Mouse (Mus musculus) stomach, postnatal 0 days (tissue): ENCODE measurements around the gene Clic4. TPM values are rescaled to one million over a fixed set of nuclear protein-coding genes. Genes with fewer than 3 reads are reported as not detected.
A peak's percentile ranks its signal among the peaks of the same experiment; 100 is the strongest.

Source experiments
- ATAC-seq: fragments of 200-750 bp; cut with Nextera tagmentation; 2 replicates; pipeline ENCODE4 v1.8.0; 2017; ENCODE audit not compliant: low FRiP score, low TSS enrichment
- DNase-seq: peaks from one replicate; pipeline ENCODE4 v3.0.0-alpha.2; 2016; ENCODE audit warnings: low spot score
- H3K27ac ChIP-seq: fragments of 300-500 bp; sonication (generic); replicated peaks from 2 replicates; pipeline ENCODE4 v1.5.1; 2014; ENCODE audit warnings: mild to moderate bottlenecking, control low read depth
- H3K27me3 ChIP-seq: fragments of 300-500 bp; sonication (generic); 2 replicates; pipeline ENCODE4 v1.6.1; 2014; ENCODE audit warnings: low read length; ENCODE audit not compliant: control insufficient read depth, insufficient read depth
- H3K36me3 ChIP-seq: fragments of 300-500 bp; sonication (generic); 2 replicates; pipeline ENCODE4 v1.6.1; 2014; ENCODE audit warnings: low read length, mixed read lengths; ENCODE audit not compliant: control insufficient read depth, insufficient read depth
- H3K4me1 ChIP-seq: fragments of 300-500 bp; sonication (generic); replicated peaks from 2 replicates; pipeline ENCODE4 v1.6.1; 2014; ENCODE audit warnings: antibody characterized with exemption; ENCODE audit not compliant: control insufficient read depth, insufficient read depth
- H3K4me2 ChIP-seq: fragments of 300-500 bp; sonication (generic); replicated peaks from 2 replicates; pipeline ENCODE4 v1.6.1; 2014; ENCODE audit warnings: low read depth, mild to moderate bottlenecking, control low read depth, moderate library complexity
- H3K4me3 ChIP-seq: fragments of 300-500 bp; sonication (generic); 2 replicates; pipeline ENCODE4 v1.5.1; 2014; ENCODE audit warnings: low read depth, low read length, control low read depth
- H3K9ac ChIP-seq: fragments of 300-500 bp; sonication (generic); 2 replicates; pipeline ENCODE4 v1.6.1; 2014; ENCODE audit warnings: mild to moderate bottlenecking, low read length, control low read depth, mixed read lengths
- H3K9me3 ChIP-seq: fragments of 300-500 bp; sonication (generic); 2 replicates; pipeline ENCODE4 v1.6.1; 2016; ENCODE audit warnings: low read length; ENCODE audit not compliant: control insufficient read depth
- CTCF ChIP-seq: IDR thresholded peaks from 2 replicates; pipeline ENCODE4 v1.5.1; 2016; ENCODE audit warnings: antibody characterized with exemption, low read depth, mild to moderate bottlenecking, moderate library complexity
- EP300 ChIP-seq: optimal IDR thresholded peaks from 2 replicates; pipeline ENCODE3; 2016; ENCODE audit warnings: antibody characterized with exemption
- WGBS: fragments of 180-500 bp; shearing (Covaris S2); extraction: QIAGEN DNeasy Blood & Tissue Kit; methylation state at CpG from one replicate; pipeline ENCODE4 v1.1.7; 2014; 5-methylcytosine and 5-hydroxymethylcytosine counted together
- polyA plus RNA-seq: library from polyadenylated mRNA; unstranded; fragments of >200 nt; fragmentation: Nextera tagmentation; extraction: Ambion mirVana; gene quantifications from 2 replicates; pipeline ENCODE4 v1.2.1, GENCODE M21; 2015

Gene Clic4
- polyA plus RNA-seq, 1 experiment from 2014 or later = 73.6 TPM

- Histone ChIP-seq H3K36me3 (no peaks in the 10 kb centered on the region), H3K4me2 (no peak overlapping the region), H3K9me3 (no peaks in the 10 kb centered on the region), H3K27ac (no peak overlapping the region), H3K27me3 (no peaks in the 10 kb centered on the region), H3K4me3 (no peak overlapping the region), H3K9ac (no peak overlapping the region), H3K4me1 (no peaks in the 10 kb centered on the region)
- TF ChIP-seq EP300 (no peak), CTCF (no peak)
- 81% methylated on average over 3 of the region's 3 CpGs for WGBS
- no peak for ATAC-seq
- no peak for DNase-seq
These were observed 41.5 kb downstream of the Clic4 start for GRCm38 (mm10) chr4:135231136-135231535.

GRCm38 (mm10) chr4:135230661-135231060 lies 42.0 kb downstream of the Clic4 start:
- H3K4me1 ChIP-seq = no peaks in the 10 kb centered on the region
- H3K4me3 ChIP-seq = no peak overlapping the region
- H3K9ac ChIP-seq = no peak overlapping the region
- DNase-seq (no peak), ATAC-seq (no peak)
- 0 out of 2 replicates have a peak overlapping the region, but pooled peaks have one; percentile 18 for H3K27ac ChIP-seq
- no peak for TF ChIP-seq CTCF
- no peak for TF ChIP-seq EP300
- H3K9me3 ChIP-seq = no peaks in the 10 kb centered on the region
- no peak overlapping the region for H3K4me2 ChIP-seq
- H3K36me3 ChIP-seq = 0 out of 2 replicates have a peak, but pooled peaks cover 3% of the 10 kb centered on the region
- WGBS = 66% methylated on average over 5 of the region's 5 CpGs
- no peaks in the 10 kb centered on the region for H3K27me3 ChIP-seq

GRCm38 (mm10) chr4:135229871-135230270 lies 42.7 kb downstream of the Clic4 start:
- H3K4me1 ChIP-seq = no peaks in the 10 kb centered on the region
- ATAC-seq = no peak
- WGBS = 59% methylated on average over 4 of the region's 4 CpGs
- H3K9ac ChIP-seq = no peak overlapping the region
- H3K27me3 ChIP-seq = no peaks in the 10 kb centered on the region
- H3K36me3 ChIP-seq = 0 out of 2 replicates have a peak, but pooled peaks cover 3% of the 10 kb centered on the region
- DNase-seq = no peak
- no peak overlapping the region for H3K4me3 ChIP-seq
- H3K4me2 ChIP-seq = no peak overlapping the region
- no peaks in the 10 kb centered on the region for H3K9me3 ChIP-seq
- H3K27ac ChIP-seq = no peak overlapping the region
- no peak for TF ChIP-seq EP300
- TF ChIP-seq CTCF = no peak

GRCm38 (mm10) chr4:135228136-135228535 lies 44.5 kb downstream of the Clic4 start:
- Histone ChIP-seq H3K4me3 (no peak overlapping the region), H3K4me1 (no peaks in the 10 kb centered on the region), H3K27ac (no peak overlapping the region), H3K36me3 (0 out of 2 replicates have a peak, but pooled peaks cover 4% of the 10 kb centered on the region), H3K27me3 (no peaks in the 10 kb centered on the region), H3K9ac (no peak overlapping the region), H3K4me2 (no peak overlapping the region), H3K9me3 (no peaks in the 10 kb centered on the region)
- DNase-seq (no peak), ATAC-seq (no peak)
- no peak for TF ChIP-seq CTCF
- no peak for TF ChIP-seq EP300
- 81% methylated on average over 3 of the region's 3 CpGs for WGBS

DNA sequence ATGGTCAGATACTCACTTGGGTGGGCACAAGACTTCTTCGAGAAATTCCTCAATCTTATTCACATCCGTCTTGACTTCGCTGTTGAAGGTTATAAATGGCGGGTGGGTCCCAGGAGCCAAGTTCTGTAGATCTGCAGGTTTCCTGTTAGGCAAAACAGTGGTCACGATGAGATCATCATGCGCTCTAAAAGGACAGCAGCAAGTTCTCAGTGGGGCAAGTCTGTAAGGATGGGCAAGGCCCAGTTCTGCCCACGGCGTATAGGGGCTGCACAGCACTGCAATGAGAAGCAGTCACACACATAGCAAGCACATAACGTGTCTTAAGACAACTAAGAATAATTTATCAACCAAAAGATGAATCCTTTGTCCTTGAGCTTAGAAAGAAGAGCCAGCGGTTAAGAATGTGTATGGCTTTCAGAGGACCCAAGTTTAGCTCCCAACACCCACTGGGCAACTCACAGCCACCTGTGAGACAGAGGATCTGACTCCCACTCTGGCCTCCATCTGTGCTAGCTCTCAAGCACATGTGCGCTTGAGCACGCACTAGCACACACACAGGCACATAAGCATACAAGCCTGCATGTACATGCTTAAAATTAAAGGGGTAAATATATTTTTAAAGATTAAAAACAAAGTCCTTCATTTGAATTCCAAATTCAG lies 46.5 kb downstream of the Clic4 start:
- WGBS = 90% methylated on average over 12 of the region's 12 CpGs
- Histone ChIP-seq H3K9me3 (no peaks in the 10 kb centered on the region), H3K4me1 (no peaks in the 10 kb centered on the region), H3K27ac (no peak overlapping the region), H3K4me2 (no peak overlapping the region), H3K4me3 (no peak overlapping the region), H3K36me3 (0 out of 2 replicates have a peak, but pooled peaks cover 8% of the 10 kb centered on the region), H3K27me3 (no peaks in the 10 kb centered on the region), H3K9ac (no peak overlapping the region)
- no peak for DNase-seq
- ATAC-seq = no peak
- TF ChIP-seq EP300 = no peak
- TF ChIP-seq CTCF = no peak

DNA sequence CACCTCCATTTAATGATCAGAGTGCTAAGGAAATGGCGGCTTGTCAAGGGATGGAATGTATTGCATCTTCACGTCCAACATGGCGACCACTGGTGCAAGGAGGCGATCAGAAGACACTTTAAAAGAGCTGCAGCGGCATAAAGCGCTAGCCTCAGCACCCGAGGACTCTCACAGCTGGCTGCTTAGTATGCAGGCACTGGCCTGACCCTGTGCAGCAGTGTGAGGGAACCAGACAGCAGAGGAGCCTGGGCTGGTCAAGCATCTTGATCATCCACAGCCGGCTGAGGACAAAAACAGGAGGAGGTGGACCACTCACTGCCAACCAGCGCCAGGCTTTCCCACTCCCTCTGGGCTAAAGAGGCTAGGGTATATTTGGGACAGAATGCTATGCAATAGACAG lies 48.8 kb downstream of the Clic4 start:
- TF ChIP-seq EP300 (no peak), CTCF (no peak)
- Histone ChIP-seq H3K27me3 (no peaks in the 10 kb centered on the region), H3K4me1 (no peaks in the 10 kb centered on the region), H3K9me3 (no peaks in the 10 kb centered on the region), H3K27ac (no peak overlapping the region), H3K36me3 (0 out of 2 replicates have a peak, but pooled peaks cover 10% of the 10 kb centered on the region), H3K4me2 (no peak overlapping the region), H3K9ac (no peak overlapping the region), H3K4me3 (no peak overlapping the region)
- no peak for ATAC-seq
- no peak for DNase-seq
- WGBS = 94% methylated on average over 9 of the region's 9 CpGs
